Mouse (Mus musculus) erythroblast, adult 5-6 weeks (primary cell): ENCODE results near the gene Rrnad1. TPM values are rescaled to one million over a fixed set of nuclear protein-coding genes. Genes with fewer than 3 reads are reported as not detected.

Experiments
- ATAC-seq: replicated peaks from 2 replicates; pipeline ENCODE4 v1.8.0; 2016; ENCODE audit warnings: moderate number of reproducible peaks, mild to moderate bottlenecking, moderate TSS enrichment, inconsistent platforms; ENCODE audit not compliant: poor library complexity, low FRiP score, severe bottlenecking
- total RNA-seq, 2 experiments: library from RNA; stranded (forward) in 1 of 2; stranded (reverse) in 1 of 2; fragments of 150-400 nt in 1 of 2; fragments of 200-764, 138-1000 nt in 1 of 2; gene quantifications; 2 replicates each; pipeline versions ENCODE4 v1.2.3 to v1.2.4; 2015 to 2017; ENCODE audit warnings: low replicate concordance in 2 of 2

Gene Rrnad1
- total RNA-seq (2015; ENCODE audit: low replicate concordance), result 0.58 and 1.7 TPM in 2 replicates
- 2.4 and 3.2 TPM in 2 replicates for total RNA-seq (2017; ENCODE audit: low replicate concordance)

DNA sequence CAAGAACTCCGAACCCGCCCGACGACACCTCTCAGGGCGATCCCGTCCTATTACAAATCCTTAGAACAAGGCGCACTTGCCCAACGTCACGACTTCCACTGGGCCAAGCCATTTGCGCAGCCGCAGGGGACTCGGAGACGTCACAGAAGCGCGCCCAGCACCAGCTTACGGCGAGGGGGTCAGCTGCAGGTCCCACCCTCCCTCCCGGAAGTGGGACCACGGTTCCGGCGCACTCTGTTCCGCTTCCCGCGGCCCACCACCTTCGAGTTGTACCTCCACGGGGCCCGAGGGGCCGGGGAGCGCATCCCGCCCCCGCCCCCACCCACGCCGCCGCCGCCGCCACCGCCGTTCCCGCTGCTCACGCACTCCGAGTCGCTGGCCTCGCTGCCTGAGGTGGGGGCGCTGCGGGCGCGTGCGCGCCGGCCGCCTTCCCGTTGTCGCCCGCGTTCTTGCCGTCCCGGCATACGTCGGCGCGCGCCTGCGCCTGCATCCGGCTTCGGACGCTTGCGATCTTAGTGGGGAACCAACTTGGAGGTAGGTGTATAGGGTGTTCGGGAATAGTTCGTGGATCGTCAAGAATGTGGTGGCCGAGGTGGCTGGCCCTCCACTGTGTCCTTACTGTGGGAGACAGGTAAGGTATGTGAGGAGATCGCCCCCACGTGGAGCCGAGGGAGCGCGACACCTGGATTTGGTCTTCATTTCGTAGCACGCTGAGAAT is at the start of gene Rrnad1, which contains the start of gene Isg20l2:
TSS of gene Rrnad1 (minus strand) at position 640 of the 718 bp plus-strand sequence.
TSS of gene Isg20l2 (plus strand) at position 237 of the 718 bp plus-strand sequence.
- peak; percentile 91 for ATAC-seq

DNA sequence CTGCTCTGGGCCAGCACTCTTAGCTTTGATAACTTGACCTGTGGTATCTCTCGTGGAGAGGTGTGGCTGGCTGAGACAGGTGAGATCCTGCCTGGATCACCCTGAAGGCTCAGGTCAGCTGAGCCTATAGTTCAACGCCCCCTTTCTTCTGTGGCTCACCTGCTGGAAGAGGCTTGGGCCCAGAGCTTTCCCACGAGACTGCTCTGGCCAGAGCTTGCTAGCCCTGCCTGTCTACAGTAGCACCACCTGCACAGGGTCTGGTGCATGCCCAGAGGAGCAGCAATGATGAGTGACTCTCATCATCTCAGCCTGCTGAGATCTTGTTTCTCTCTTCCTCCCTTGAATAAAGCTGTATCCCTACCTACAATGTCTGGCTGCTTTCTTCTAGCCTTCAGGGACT is 49.6 kb upstream of the Rrnad1 start:
- no peak for ATAC-seq

DNA sequence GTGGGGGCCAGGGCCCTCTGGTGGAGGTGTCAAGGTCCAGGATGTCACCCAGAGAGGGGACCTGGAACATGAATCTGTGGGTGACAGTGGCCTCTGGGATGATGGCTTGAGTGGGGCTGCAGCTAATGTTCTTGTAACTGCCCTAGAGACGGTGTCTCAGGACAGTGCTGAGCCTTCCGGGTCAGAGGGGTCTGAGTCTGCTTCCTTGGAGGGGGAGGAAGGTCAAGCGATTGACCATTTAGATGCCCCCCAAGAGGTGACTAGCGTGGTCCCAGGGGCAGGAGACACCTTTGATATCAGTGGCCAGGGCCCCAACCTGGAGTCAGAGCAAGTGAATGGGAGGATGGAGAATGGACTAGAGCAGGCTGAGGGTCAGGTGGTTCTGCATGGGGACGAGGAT is 49.0 kb upstream of the Rrnad1 start:
- no peak for ATAC-seq

DNA sequence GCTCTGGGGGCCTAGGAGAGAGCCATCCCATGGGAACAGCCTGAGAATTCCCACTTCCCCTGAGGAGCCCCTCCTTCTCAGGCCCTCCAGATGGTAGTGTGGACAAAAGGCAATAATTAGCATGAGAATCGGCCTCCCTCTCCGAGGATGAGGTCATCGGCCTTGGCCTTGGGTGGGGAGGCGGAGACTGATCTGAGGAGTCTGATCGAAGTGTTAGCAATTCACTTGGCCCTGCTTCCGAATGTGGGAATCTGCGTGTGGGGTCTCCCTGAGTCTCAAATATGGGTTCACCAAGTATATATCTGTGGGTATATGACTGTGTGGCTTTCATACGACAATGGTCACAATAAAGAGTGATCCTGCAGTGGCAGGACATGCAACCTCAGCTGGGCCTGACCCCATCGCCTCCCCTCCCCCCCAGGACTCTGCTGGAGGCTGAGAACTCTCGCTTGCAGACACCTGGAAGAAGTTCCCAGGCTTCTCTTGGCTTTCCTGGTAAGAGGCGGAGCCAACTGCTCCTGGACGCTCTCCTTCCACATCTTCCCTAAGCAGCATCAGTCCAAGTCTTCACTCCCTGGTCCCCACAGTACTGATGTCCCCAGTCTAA is 44.0 kb upstream of the Rrnad1 start:
- ATAC-seq, result no peak

- no peak for ATAC-seq
Measured at GRCm38 (mm10) chr3:87973593-87974380, 43.3 kb upstream of the Rrnad1 start.

DNA sequence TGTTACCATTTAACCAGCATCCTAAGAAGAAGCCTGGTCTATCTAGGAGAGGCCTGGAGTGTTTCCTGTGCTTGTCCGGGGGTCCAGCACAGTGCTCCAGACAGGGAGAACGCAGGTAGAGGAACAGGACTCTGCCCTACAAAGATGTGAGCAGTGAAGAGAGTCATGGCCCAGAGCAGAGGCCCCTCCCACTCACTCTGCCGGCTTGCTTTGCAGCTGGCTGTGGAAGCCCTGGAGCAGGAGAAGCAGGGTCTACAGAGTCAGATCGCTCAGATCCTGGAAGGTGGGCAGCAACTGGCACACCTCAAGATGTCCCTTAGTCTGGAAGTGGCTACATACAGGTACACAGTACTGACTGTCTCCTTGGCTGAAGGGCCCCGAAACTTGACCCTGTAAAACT is 42.3 kb upstream of the Rrnad1 start:
- no peak for ATAC-seq

GRCm38 (mm10) chr3:87972203-87972664 is 41.7 kb upstream of the Rrnad1 start:
- no peak for ATAC-seq

DNA sequence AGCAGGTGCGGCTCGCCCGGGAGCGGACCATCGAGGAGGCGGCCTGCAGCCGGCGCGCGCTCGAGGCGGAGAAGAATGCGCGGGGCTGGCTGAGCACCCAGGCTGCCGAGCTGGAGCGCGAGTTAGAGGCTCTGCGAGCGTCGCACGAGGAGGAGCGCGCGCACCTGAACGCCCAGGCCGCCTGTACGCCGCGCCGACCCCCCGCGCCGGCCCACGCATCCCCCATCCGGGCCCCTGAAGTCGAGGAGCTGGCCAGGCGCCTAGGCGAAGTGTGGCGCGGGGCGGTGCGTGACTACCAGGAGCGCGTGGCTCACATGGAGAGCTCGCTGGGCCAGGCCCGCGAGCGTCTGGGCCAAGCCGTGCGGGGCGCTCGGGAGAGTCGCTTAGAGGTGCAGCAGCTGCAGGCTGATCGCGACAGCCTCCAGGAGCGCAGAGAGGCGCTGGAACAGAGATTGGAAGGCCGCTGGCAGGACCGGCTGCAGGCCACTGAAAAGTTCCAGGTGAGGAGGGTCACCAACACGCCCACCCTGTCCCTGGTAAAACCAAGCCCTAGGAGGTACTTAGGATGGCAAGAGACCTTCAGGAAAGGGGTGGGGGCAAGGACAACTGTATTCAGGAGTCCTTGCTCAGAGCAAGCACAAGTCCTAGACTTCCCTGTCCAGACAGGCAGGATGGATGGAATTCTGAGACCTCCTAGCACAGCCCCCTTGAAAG is 41.1 kb upstream of the Rrnad1 start:
- no peak for ATAC-seq

- no peak for ATAC-seq
Measured at GRCm38 (mm10) chr3:87970939-87971488, 40.5 kb upstream of the Rrnad1 start, which contains the start of gene Nes. Nes (plus strand) TSS chr3:87971078.

GRCm38 (mm10) chr3:87970184-87970938 is 39.8 kb upstream of the Rrnad1 start:
- no peak for ATAC-seq

DNA sequence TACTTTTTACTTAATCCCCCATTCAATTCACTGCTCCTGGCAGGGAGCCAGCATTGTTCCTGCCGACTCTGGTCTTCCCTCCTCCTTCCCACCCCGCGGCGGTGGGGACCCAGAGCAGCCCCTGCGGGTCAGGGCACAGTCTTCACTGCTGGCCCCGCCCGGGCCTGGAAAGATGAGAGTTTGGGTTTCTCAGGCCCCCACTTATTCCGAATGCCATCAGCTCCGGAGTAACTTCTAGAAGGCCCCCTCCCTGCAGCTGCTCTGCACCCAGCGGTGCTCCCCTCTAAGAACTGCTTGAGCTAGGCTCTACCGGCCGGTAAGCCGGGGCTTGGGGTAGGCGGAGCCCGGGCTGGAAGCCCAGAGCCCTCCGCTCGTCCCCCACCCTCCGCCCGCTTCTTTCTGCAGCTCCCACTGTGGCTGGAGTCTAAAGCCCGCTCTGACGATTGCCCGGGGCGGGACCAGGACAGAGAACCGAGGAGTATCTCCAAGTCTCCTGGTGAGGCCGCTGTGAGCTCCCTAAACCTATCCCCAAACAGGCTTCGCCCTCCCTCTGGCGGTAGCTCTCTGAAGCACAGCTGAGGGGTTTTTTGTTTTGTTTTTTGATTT is 30.2 kb upstream of the Rrnad1 start:
- 0 out of 2 replicates have a peak, but pooled peaks have one; percentile 60 for ATAC-seq

DNA sequence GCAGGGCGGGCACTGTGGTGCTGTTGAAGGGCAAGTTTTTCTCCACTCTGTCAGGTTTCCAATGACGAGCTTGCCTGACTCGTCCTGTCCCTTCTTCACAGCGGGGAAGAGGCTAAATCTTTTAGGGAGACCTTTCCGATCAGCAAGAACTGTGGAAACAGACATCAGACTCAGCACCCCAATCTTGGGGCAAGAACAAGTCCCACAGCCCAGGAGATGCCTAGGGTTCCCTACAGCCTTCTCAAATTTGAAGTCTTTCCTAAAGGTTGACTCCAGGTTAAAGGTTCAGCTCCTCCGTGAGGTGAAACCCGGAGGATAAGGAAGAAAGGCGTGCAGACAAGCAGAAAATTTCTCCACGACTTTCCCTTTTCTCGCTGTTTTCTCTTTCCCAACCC is 29.7 kb upstream of the Rrnad1 start:
- no peak for ATAC-seq

DNA sequence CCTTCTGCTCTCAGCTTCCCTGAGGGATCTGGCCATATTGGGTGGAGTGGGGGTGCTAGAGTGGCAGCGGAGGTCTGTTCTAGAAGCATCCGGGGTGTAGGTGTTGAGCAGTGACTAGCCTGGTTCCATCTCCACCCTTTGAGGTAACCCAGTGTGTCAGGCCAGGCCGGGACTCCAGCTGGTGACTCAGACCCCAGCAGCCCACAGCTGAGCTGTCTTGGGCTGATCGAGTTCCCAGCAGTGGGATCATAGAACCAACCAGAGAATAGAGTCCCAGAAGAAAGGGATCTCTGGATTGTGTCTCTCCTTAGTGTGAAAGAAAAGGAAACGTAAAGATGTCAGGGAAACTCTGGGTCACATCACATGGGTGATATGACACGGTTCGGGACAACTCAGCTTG is 28.9 kb upstream of the Rrnad1 start:
- ATAC-seq, result no peak

DNA sequence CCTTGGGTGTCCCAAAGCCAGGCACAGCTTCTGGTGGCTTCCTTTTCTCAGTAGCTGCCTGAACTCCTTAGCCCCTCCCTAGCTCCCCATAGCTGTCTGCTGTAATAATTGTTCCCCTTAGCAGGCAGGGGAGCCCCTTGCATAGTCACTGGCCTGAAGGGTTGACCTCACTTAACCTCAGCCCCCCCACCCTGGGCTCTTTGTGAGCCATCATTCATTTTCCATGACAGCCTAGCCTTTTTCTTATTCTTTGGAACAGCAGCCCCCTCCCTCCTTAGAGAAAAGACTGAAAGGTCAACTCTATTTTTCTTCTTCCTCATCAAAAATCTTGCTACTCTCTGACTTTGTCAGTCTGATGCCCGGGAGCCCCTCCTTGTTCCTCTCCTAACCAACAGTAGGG is 28.4 kb upstream of the Rrnad1 start:
- no peak for ATAC-seq

DNA sequence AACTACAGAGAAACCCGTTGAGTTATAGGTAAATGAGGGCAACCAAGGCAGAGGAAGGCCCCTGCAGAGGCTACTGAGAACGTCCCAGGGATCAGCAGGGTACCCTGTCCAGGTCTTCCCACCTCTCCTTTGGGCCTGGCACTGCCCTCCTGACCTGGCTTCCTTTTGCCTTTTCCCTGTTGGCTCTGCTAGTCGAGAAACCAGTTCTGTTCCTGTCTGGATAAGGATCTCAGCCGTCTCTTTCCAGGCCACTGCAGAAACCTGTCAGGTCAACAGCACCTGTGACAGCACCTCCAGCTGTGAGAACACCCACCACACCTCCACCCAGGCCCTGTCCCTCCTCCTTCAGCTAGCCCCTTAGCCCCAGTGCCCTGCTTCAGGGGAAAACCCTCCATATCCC is 28.0 kb upstream of the Rrnad1 start:
- no peak for ATAC-seq

DNA sequence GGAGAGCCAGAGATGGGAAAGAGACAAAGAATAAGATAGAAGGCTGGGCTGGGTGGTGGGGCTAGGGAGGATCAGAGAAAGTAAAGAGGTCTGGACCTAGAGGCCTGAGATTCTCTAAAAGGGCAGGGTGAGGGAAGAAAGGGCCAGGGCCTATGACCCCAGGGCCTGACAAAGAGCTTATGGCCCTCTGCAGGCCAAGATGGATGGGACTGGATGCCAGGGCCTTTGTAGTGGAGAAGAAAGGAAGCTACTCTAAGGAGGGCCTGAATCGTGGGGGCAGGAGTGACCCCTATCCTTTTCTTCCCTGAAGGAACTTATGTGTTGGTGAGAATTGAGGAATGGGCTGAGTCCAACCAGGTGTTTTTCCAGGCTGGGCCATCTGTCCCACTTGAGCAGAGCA is 27.5 kb upstream of the Rrnad1 start:
- no peak for ATAC-seq

GRCm38 (mm10) chr3:87952440-87952839 is 21.9 kb upstream of the Rrnad1 start:
- ATAC-seq, result no peak

DNA sequence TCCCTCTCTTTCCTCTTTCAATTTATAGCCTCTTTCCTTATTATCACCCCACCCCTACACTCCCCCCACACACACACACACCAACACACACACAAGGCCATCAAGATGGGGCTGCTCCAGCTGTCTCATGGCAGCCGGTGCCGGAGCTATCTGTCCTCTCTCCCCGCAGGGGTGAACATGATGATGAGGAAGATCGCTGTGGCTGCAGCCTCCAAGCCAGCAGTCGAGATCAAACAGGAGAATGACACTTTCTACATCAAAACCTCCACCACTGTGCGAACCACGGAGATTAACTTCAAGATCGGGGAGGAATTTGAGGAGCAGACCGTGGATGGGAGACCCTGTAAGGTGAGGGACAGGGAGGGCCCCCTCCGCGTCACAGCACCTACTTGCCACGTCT is 21.4 kb upstream of the Rrnad1 start:
- ATAC-seq, result no peak
